Mouse (Mus musculus): ENCODE measurements at regions not wholly inside any gene's neighbourhood (a gene's known extent, or its start where the extent isn't known, plus 50 kb on each side); places are given as distances from the start of the nearest gene placed in this dataset.

DNA sequence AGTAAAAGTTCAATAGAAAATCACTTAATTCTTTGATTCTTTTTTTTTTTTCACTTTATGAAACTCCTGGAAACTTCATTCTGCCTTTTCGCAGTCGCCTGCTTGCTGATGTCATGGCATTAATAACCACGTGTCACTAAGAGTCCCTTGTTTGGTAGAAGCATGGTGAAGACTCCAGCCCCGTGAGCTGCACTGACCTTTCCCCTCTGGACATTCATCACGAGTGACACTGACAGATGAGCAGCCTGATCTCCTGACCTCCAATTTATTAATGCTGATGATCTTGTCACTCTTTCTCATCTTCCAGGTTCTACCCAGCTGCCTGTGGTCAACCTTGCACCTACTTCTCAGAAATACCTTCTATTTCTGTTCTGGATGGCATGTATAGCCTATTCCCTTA is 867.1 kb upstream of the Slit2 start:
- no peak for DNase-seq (ENCODE audit: low read depth)

- no peak for DNase-seq (ENCODE audit: low read depth)
Observed at GRCm38 (mm10) chr5:47095703-47096102, 887.2 kb upstream of the Slit2 start.

GRCm38 (mm10) chr5:47052942-47053341 is 930.0 kb upstream of the Slit2 start:
- no peak for DNase-seq (ENCODE audit: low read depth)

- no peak for DNase-seq (ENCODE audit: low read depth)
Observed at GRCm38 (mm10) chr5:47036752-47037151, 946.2 kb upstream of the Slit2 start.

DNA sequence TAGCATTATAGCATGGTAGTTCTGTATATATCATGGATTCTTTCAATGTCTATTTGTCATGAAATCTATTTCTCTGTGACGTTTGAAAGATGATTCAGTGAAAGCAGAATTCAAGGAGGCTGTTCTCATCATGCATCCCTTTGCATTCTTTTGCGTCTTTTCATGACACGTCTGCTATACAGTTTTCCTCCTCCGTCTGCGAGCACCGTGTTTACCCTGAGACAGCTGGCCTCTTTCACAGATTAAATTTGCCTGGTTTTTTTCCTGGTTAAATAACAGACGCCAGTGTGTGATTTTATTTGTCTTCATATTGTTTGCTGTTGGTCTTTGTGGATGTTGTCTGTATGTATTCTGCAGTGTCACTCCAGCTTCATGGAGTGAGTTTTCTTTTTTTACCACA is 948.9 kb upstream of the Slit2 start:
- no peak for DNase-seq (ENCODE audit: low read depth)

GRCm38 (mm10) chr5:47014351-47014750 is 968.6 kb upstream of the Slit2 start:
- DNase-seq (ENCODE audit: low read depth), result no peak

- DNase-seq (ENCODE audit: low read depth), result no peak
Observed at GRCm38 (mm10) chr5:46992557-46992956, 990.4 kb upstream of the Slit2 start.

DNA sequence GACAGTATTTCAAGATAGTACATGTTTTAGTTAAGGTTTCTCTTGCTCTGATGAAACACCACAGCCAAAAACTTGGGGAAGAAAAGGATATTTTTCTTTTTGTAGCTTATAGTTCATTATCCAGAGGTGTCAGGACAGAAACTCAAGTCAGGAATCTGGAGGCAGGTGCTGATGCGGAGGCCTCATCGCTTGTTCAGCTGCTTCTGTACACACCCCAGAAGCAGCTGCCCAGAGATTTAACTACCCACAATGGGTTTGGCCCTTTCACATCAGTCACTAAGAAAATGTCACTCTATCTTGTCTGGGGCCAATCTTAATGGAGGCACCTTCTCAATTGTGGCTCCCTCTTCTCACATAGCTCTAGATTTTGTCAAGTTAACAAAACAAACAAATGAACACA is 996.4 kb upstream of the Slit2 start:
- DNase-seq (ENCODE audit: low read depth), result no peak

DNA sequence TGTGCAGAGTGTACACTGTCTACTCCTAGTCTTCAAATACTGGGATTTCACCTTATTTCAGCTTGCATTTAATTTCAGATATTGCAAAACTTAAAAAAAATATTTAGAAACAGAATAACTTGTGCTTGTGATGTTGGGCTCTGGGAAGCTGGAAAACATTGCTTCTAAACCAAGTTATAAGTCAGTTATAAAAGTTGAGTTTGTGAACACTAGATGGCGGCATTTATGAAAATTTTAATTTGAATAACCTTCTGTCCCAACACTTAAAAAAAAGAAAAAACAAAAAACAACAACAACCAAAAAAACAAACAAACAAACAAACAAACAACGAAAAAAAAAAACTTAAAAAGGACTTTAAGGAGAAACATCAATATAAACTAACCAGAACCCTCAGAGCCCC is 1002.6 kb upstream of the Slit2 start:
- DNase-seq (ENCODE audit: low read depth), result no peak

- DNase-seq (ENCODE audit: low read depth), result no peak
Observed at GRCm38 (mm10) chr5:46968870-46969436, 1014.0 kb upstream of the Slit2 start.

GRCm38 (mm10) chr5:46960749-46961148 is 1022.2 kb upstream of the Slit2 start:
- DNase-seq (ENCODE audit: low read depth), result no peak

GRCm38 (mm10) chr5:46926324-46926723 is 1056.6 kb upstream of the Slit2 start:
- DNase-seq (ENCODE audit: low read depth), result no peak

- DNase-seq (ENCODE audit: low read depth), result no peak
Observed at GRCm38 (mm10) chr5:46901909-46902308, 1044.5 kb upstream of the Lcorl start.

DNA sequence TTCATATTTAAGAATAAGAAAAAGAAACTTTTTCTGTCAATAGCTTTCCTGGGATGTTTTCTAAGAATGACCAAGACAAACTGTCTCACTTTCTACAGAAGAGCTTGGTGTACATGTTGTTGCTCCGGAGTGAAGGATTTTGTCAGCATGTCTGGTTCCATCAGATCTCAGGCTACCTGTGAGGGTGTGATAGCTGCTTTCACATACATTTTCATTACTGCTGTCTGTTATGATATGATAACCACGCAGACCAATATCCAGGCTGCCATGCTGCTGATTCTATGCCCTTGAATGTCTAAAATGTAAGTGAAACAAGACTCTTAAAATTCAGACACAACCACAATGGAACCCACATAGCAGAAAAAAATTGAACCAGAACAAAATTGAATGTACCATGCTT is 1036.6 kb upstream of the Lcorl start:
- no peak for DNase-seq (ENCODE audit: low read depth)

GRCm38 (mm10) chr5:46883956-46884355 is 1026.5 kb upstream of the Lcorl start:
- DNase-seq (ENCODE audit: low read depth), result no peak

GRCm38 (mm10) chr5:46856837-46857236 is 999.4 kb upstream of the Lcorl start:
- no peak for DNase-seq (ENCODE audit: low read depth)

GRCm38 (mm10) chr5:46845175-46845574 is 987.8 kb upstream of the Lcorl start:
- DNase-seq (ENCODE audit: low read depth), result no peak

DNA sequence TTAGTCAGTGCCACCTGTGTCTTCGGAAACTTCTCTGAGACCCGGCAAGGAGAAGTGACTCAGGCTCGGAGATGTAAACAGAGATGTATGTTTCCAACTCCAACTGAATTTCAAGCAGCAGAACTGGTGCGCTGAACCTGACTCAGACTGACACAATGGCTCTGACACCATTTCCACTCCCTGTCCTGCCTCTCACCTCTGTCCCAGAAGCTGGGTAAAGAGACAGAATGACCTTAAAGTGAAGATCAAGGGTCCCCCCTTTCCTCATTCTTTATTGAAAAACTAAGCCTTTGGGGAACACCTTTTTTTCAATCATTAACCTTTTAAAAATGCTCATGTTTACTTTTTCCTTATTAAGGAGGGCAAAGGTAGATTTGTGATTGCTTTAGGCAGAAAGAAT is 979.4 kb upstream of the Lcorl start:
- no peak for DNase-seq (ENCODE audit: low read depth)

DNA sequence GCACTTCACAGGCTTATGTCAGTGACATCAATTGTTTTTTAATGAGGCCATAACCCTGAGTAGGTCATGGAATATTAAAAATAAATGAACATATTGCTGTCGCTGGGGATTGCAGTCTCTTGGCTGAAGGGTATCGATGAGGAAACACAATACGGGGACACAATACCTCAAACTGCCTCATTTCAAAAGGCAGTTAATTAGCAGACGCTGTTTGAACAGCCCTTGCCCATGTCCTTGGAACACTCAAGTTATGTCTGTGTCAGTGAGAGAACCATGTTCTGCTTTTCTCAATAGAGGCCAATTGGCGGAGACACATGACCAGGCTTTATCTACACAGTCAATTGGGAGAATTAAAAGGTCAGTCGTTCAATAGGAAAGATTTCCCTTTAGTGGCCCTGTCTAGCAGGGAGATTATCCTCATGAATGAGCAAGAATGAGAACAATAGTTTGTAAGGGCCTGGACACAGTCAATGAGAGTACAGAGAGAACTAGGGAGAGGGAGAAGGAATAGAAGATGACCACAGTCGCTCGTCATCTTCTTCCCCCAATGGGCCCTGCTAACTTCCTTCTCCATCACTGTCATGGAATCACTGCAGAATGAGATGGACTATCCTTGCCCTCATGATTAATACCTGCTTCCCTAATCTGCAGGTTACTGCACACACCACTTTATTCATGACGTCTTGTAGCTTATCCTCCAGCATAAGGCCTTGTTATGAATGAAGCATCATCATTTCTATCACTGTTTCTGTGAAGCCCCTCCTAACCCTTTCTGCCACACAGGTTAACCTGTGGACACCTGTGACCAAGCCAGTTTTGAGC is 973.6 kb upstream of the Lcorl start:
- no peak for DNase-seq (ENCODE audit: low read depth)

DNA sequence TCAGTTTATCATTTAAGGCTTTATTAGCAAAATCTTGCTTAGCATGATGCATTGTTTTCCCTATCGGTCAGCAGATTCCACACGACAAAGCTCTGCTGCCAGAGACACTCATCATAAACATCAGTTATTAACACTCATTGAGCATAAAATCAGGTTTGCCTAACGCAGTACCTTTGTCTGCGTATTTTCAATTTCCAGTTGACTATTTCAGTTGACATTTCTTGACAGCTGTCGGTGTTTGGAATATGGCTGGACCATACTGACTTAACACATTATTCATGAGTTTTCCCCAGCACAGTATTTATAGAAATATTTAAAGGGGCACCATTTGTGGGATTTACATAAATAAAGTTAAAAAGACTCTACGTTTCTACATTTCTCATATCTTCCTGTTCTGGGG is 972.7 kb upstream of the Lcorl start:
- no peak for DNase-seq (ENCODE audit: low read depth)

DNA sequence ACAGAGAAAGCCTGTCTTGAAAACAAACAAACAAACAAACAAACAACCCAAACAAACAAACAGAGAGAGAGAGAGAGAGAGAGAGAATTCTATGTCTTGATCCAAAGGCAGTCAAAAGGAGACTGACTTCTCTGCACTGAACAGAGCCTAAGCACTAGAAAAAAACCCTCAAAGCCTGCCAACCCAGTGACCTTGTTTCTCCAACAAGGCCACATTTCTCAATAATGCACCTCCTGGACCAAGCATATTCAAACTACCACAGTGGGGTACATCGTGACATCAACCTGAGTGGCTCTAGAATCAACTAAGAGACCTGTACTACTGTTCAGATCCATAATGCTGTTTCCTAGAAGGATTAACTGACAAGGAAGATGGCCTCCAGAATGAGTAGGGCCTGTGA is 969.0 kb upstream of the Lcorl start:
- DNase-seq (ENCODE audit: low read depth), result no peak

DNA sequence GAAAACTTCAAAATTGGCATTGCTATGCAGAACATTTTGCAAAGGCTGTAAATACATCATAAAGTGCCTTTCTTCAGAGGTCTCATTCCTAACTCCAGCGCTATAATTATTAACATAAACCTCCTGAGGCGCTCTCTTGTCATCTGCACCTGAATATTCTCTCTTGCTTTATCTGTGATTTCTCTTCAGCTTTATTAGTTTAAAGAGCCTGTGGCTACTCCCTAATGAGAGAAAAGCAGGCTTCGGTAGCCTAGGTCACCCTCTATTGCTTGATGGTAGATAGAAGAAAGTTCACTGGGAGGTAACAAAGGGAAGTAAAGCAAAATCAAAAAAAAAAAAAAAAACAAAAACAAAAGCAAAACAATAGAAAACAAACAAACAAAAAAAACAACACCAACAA is 967.5 kb upstream of the Lcorl start:
- no peak for DNase-seq (ENCODE audit: low read depth)

DNA sequence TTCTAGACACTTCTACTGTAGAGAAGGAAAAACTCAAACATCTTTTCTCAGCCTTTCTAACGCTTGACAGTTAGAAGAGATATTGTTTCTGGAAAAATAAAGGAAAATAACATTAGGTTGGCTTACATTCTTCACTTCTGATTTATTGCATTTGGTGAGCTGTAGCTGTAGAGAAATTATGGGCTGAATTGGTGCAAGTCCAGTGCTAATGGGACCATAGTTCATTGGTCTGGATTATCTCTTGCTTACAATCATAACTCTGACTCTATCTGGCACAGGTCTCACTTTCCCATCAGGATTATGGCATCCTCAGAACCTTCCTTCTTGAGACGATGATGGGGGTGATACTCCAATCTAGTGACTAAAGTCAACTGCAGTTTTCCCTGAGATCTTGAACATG is 937.7 kb upstream of the Lcorl start:
- DNase-seq (ENCODE audit: low read depth), result no peak

Measured in gonadal fat pad, adult 2 months (tissue).